Mouse (Mus musculus): Measurements from ENCODE around the gene Baz2b. TPM values are rescaled to one million over a fixed set of nuclear protein-coding genes. Genes with fewer than 3 reads are reported as not detected.
"Not testable (repeated sequence)": the region's sequence is repeated elsewhere in the genome, so short reads cannot be mapped to it uniquely, and the experiment has no call there.

The Baz2b gene
- polyA plus RNA-seq, 1 experiment from 2014 or later = 70.8 TPM

- not testable (repeated sequence) for H3K4me2 ChIP-seq
- peaks cover 10% of the 10 kb centered on the region for H3K4me1 ChIP-seq (replicated peaks)
- WGBS = 92% methylated on average over 1 of the region's 1 CpGs
These were observed 135.8 kb downstream of the Baz2b start for GRCm38 (mm10) chr2:60073798-60074197.

GRCm38 (mm10) chr2:60071813-60072212 is 137.8 kb downstream of the Baz2b start:
- H3K27ac ChIP-seq = no peak overlapping the region
- peaks cover 16% of the 10 kb centered on the region for H3K36me3 ChIP-seq
- H3K27me3 ChIP-seq = no peaks in the 10 kb centered on the region
- no peak overlapping the region for H3K9ac ChIP-seq (replicated peaks)
- H3K4me1 ChIP-seq (replicated peaks) = no peaks in the 10 kb centered on the region
- H3K4me3 ChIP-seq (replicated peaks) = no peak overlapping the region
- no peak for ATAC-seq (ENCODE audit: insufficient number of reproducible peaks, insufficient read depth, low FRiP score, low TSS enrichment, low read depth)
- 49% methylated on average over 8 of the region's 8 CpGs for WGBS
- H3K9me3 ChIP-seq = no peaks in the 10 kb centered on the region
- no peak overlapping the region for H3K4me2 ChIP-seq

More at GRCm38 (mm10) chr2:60073798-60074197, 135.8 kb downstream of the Baz2b start:
- not testable (repeated sequence) for H3K9ac ChIP-seq (replicated peaks); H3K4me3 ChIP-seq (replicated peaks); H3K27ac ChIP-seq; H3K27me3 ChIP-seq; H3K9me3 ChIP-seq; ATAC-seq (ENCODE audit: insufficient number of reproducible peaks, insufficient read depth, low FRiP score, low TSS enrichment, low read depth)
- H3K36me3 ChIP-seq = peaks cover 16% of the 10 kb centered on the region

GRCm38 (mm10) chr2:60070938-60071337 is 138.7 kb downstream of the Baz2b start:
- H3K9me3 ChIP-seq = no peaks in the 10 kb centered on the region
- no peaks in the 10 kb centered on the region for H3K4me1 ChIP-seq (replicated peaks)
- no peak overlapping the region for H3K4me3 ChIP-seq (replicated peaks)
- no peak overlapping the region for H3K27ac ChIP-seq
- peaks cover 16% of the 10 kb centered on the region for H3K36me3 ChIP-seq
- no peak for ATAC-seq (ENCODE audit: insufficient number of reproducible peaks, insufficient read depth, low FRiP score, low TSS enrichment, low read depth)
- WGBS = 87% methylated on average over 5 of the region's 5 CpGs
- no peaks in the 10 kb centered on the region for H3K27me3 ChIP-seq
- H3K9ac ChIP-seq (replicated peaks) = no peak overlapping the region
- no peak overlapping the region for H3K4me2 ChIP-seq

- no peaks in the 10 kb centered on the region for H3K27me3 ChIP-seq
- H3K9ac ChIP-seq (replicated peaks) = no peak overlapping the region
- H3K36me3 ChIP-seq = peaks cover 21% of the 10 kb centered on the region
- 91% methylated on average over 3 of the region's 3 CpGs for WGBS
- no peak for ATAC-seq (ENCODE audit: insufficient number of reproducible peaks, insufficient read depth, low FRiP score, low TSS enrichment, low read depth)
- H3K9me3 ChIP-seq = 0 out of 2 replicates have a peak, but pooled peaks cover 6% of the 10 kb centered on the region
- H3K4me1 ChIP-seq (replicated peaks) = no peaks in the 10 kb centered on the region
- no peak overlapping the region for H3K4me2 ChIP-seq
- no peak overlapping the region for H3K4me3 ChIP-seq (replicated peaks)
- no peak overlapping the region for H3K27ac ChIP-seq
These were observed 141.2 kb downstream of the Baz2b start for GRCm38 (mm10) chr2:60068468-60068867.

- Histone ChIP-seq H3K27ac (no peak overlapping the region), H3K27me3 (no peaks in the 10 kb centered on the region), H3K4me3 (replicated peaks) (no peak overlapping the region), H3K9ac (replicated peaks) (no peak overlapping the region), H3K36me3 (peaks cover 23% of the 10 kb centered on the region), H3K4me1 (replicated peaks) (no peaks in the 10 kb centered on the region), H3K4me2 (no peak overlapping the region), H3K9me3 (peaks cover 12% of the 10 kb centered on the region; the same call in 1 of the 2 replicates)
- ATAC-seq (ENCODE audit: insufficient number of reproducible peaks, insufficient read depth, low FRiP score, low TSS enrichment, low read depth) = no peak
- 85% methylated on average over 5 of the region's 5 CpGs for WGBS
These were observed 144.2 kb downstream of the Baz2b start for GRCm38 (mm10) chr2:60065415-60065814.

- H3K9me3 ChIP-seq = peaks cover 12% of the 10 kb centered on the region; the same call in 1 of the 2 replicates
- 89% methylated on average over 1 of the region's 1 CpGs for WGBS
- H3K4me2 ChIP-seq = no peak overlapping the region
- no peak overlapping the region for H3K9ac ChIP-seq (replicated peaks)
- H3K27ac ChIP-seq = no peak overlapping the region
- no peak overlapping the region for H3K4me3 ChIP-seq (replicated peaks)
- peaks cover 21% of the 10 kb centered on the region for H3K36me3 ChIP-seq
- H3K27me3 ChIP-seq = no peaks in the 10 kb centered on the region
- H3K4me1 ChIP-seq (replicated peaks) = peaks cover 13% of the 10 kb centered on the region
- ATAC-seq (ENCODE audit: insufficient number of reproducible peaks, insufficient read depth, low FRiP score, low TSS enrichment, low read depth) = no peak
These were observed 149.4 kb downstream of the Baz2b start for GRCm38 (mm10) chr2:60060185-60060775.

GRCm38 (mm10) chr2:60059300-60059699 is 150.3 kb downstream of the Baz2b start:
- peaks cover 7% of the 10 kb centered on the region; the same call in 1 of the 2 replicates for H3K9me3 ChIP-seq
- no peak overlapping the region for H3K4me2 ChIP-seq
- peaks cover 11% of the 10 kb centered on the region for H3K36me3 ChIP-seq
- H3K4me1 ChIP-seq (replicated peaks) = peaks cover 21% of the 10 kb centered on the region
- H3K4me3 ChIP-seq (replicated peaks) = no peak overlapping the region
- no peak overlapping the region for H3K27ac ChIP-seq
- no peaks in the 10 kb centered on the region for H3K27me3 ChIP-seq
- ATAC-seq (ENCODE audit: insufficient number of reproducible peaks, insufficient read depth, low FRiP score, low TSS enrichment, low read depth) = no peak
- WGBS = 97% methylated on average over 5 of the region's 5 CpGs
- no peak overlapping the region for H3K9ac ChIP-seq (replicated peaks)

GRCm38 (mm10) chr2:60056043-60056442 is 153.6 kb downstream of the Baz2b start:
- Histone ChIP-seq H3K27me3 (no peaks in the 10 kb centered on the region), H3K27ac (peak overlapping the region; percentile 20; the same call in 1 of the 2 replicates), H3K4me2 (no peak overlapping the region), H3K9ac (replicated peaks) (no peak overlapping the region), H3K36me3 (no peaks in the 10 kb centered on the region), H3K9me3 (no peaks in the 10 kb centered on the region), H3K4me3 (replicated peaks) (no peak overlapping the region), H3K4me1 (replicated peaks) (peaks cover 38% of the 10 kb centered on the region)
- ATAC-seq (ENCODE audit: insufficient number of reproducible peaks, insufficient read depth, low FRiP score, low TSS enrichment, low read depth) = no peak
- WGBS = 27% methylated on average over 4 of the region's 4 CpGs

GRCm38 (mm10) chr2:60054808-60055535 is 154.7 kb downstream of the Baz2b start:
- Histone ChIP-seq H3K4me1 (replicated peaks) (peaks cover 38% of the 10 kb centered on the region), H3K4me3 (replicated peaks) (no peak overlapping the region), H3K9me3 (no peaks in the 10 kb centered on the region), H3K27ac (no peak overlapping the region), H3K9ac (replicated peaks) (no peak overlapping the region), H3K27me3 (no peaks in the 10 kb centered on the region), H3K36me3 (no peaks in the 10 kb centered on the region), H3K4me2 (no peak overlapping the region)
- ATAC-seq (ENCODE audit: insufficient number of reproducible peaks, insufficient read depth, low FRiP score, low TSS enrichment, low read depth) = no peak
- 73% methylated on average over 10 of the region's 10 CpGs for WGBS

GRCm38 (mm10) chr2:60053222-60054010 is 156.2 kb downstream of the Baz2b start:
- Histone ChIP-seq H3K36me3 (no peaks in the 10 kb centered on the region), H3K27me3 (no peaks in the 10 kb centered on the region), H3K9ac (replicated peaks) (no peak overlapping the region), H3K4me2 (no peak overlapping the region), H3K4me1 (replicated peaks) (peaks cover 38% of the 10 kb centered on the region), H3K4me3 (replicated peaks) (no peak overlapping the region), H3K27ac (peak overlapping the region; percentile 9; the same call in 1 of the 2 replicates), H3K9me3 (no peaks in the 10 kb centered on the region)
- 64% methylated on average over 11 of the region's 11 CpGs for WGBS
- no peak for ATAC-seq (ENCODE audit: insufficient number of reproducible peaks, insufficient read depth, low FRiP score, low TSS enrichment, low read depth)

All from limb, embryonic 12.5 days (tissue).